Mouse (Mus musculus) hindbrain, embryonic 14.5 days (tissue): ENCODE results near the gene Esrp2. TPM values are rescaled to one million over a fixed set of nuclear protein-coding genes. Genes with fewer than 3 reads are reported as not detected.

Source experiments
- ATAC-seq: fragments of 200-750 bp; cut with Nextera tagmentation; 2 replicates; pipeline ENCODE4 v1.8.0; 2017; ENCODE audit warnings: moderate number of reproducible peaks, mild to moderate bottlenecking, moderate TSS enrichment, moderate library complexity; ENCODE audit not compliant: low FRiP score
- DNase-seq: peaks from one replicate; pipeline ENCODE4 v3.0.0-alpha.2; 2015; ENCODE audit warnings: low spot score
- H3K27ac ChIP-seq: fragments of 300-500 bp; sonication (generic); 2 replicates; pipeline ENCODE4 v1.5.1; 2014; ENCODE audit warnings: mild to moderate bottlenecking, moderate library complexity
- H3K27me3 ChIP-seq: fragments of 300-500 bp; sonication (generic); 2 replicates; pipeline ENCODE4 v1.6.1; 2014; ENCODE audit warnings: mild to moderate bottlenecking, low read length, mixed read lengths; ENCODE audit not compliant: control insufficient read depth, insufficient read depth
- H3K36me3 ChIP-seq: fragments of 300-500 bp; sonication (generic); replicated peaks from 2 replicates; pipeline ENCODE4 v1.6.1; 2014; ENCODE audit not compliant: control insufficient read depth, insufficient read depth
- H3K4me1 ChIP-seq: fragments of 300-500 bp; sonication (generic); replicated peaks from 2 replicates; pipeline ENCODE4 v1.6.1; 2014; ENCODE audit warnings: antibody characterized with exemption, low read length, mixed read lengths; ENCODE audit not compliant: control insufficient read depth, insufficient read depth
- H3K4me2 ChIP-seq: fragments of 300-500 bp; sonication (generic); replicated peaks from 2 replicates; pipeline ENCODE4 v1.6.1; 2014; ENCODE audit warnings: mild to moderate bottlenecking, moderate library complexity
- H3K4me3 ChIP-seq: fragments of 300-500 bp; sonication (generic); replicated peaks from 2 replicates; pipeline ENCODE4 v1.5.1; 2014; ENCODE audit warnings: mild to moderate bottlenecking, low read length
- H3K9ac ChIP-seq: fragments of 300-500 bp; sonication (generic); 2 replicates; pipeline ENCODE4 v1.6.1; 2014
- H3K9me3 ChIP-seq: fragments of 300-500 bp; sonication (generic); 2 replicates; pipeline ENCODE4 v1.6.1; 2016; ENCODE audit warnings: low read length; ENCODE audit not compliant: control insufficient read depth
- WGBS: fragments of 180-500 bp; shearing (Covaris S2); extraction: QIAGEN DNeasy Blood & Tissue Kit; methylation state at CpG from one replicate; pipeline ENCODE4 v1.1.7; 2014; 5-methylcytosine and 5-hydroxymethylcytosine counted together
- polyA plus RNA-seq: library from polyadenylated mRNA; unstranded; fragments of >200 nt; fragmentation: Nextera tagmentation; extraction: Ambion mirVana; gene quantifications from 2 replicates; pipeline ENCODE4 v1.2.1, GENCODE M21; 2014

The Esrp2 gene
- polyA plus RNA-seq, 1 experiment from 2014 or later, result 0.19 TPM

DNA sequence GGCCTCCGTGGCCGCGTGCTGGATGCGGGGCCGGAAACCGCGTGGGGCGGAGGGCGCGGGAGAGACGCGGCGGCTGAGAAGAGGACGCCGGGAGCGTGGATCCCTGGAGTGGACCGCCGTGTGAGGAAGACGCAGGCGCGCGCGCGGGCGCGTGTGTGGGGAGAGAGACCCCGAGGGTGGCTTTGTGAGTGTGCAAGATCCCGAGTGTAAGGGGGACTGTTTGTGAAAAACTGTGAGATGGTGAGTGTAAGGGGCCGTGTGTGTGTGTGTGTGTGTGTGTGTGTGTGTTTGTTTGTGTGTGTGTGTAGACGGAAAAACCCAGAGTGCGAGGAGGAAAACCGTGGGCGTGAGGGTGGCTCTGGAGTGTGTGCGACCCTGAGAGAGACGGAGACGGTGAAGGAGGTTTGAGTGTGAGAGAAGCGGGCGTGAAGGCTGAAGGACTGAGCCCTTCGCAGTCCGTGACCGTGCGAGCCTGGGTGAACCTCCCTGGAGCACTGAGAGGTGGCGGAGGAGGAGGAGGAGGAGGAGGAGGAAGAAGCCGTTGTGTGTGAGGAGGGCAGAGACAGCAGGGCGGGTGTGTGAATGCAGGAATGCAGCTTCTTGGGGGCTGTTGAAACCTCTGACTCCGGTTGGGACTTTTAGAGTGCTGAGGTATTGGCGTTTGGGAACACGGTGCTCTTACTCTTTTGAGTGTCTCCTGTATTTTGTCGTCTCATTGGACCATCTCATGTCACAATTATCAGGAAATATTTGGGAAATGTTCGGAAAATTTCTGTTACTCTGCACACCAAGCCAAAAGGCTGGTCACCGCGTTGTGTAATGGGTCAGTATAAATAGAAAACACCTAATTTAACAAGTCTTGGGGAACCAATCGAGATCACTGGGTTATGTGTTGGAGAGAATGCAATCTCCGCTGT lies 32.5 kb upstream of the Esrp2 start:
- peaks cover 3% of the 10 kb centered on the region; the same call in 1 of the 2 replicates for H3K36me3 ChIP-seq
- peak overlapping the region; percentile 97 for H3K27ac ChIP-seq
- peak overlapping the region; percentile 85 for H3K9ac ChIP-seq
- peaks cover 8% of the 10 kb centered on the region; the same call in 1 of the 2 replicates for H3K4me1 ChIP-seq
- peak overlapping the region; percentile 84 for H3K4me3 ChIP-seq
- WGBS, result 2% methylated on average over 53 of the region's 54 CpGs
- peak overlapping the region; percentile 78 for H3K4me2 ChIP-seq
- DNase-seq (no peak), ATAC-seq (peak; percentile 78)
- H3K9me3 ChIP-seq, result no peaks in the 10 kb centered on the region
- no peaks in the 10 kb centered on the region for H3K27me3 ChIP-seq

DNA sequence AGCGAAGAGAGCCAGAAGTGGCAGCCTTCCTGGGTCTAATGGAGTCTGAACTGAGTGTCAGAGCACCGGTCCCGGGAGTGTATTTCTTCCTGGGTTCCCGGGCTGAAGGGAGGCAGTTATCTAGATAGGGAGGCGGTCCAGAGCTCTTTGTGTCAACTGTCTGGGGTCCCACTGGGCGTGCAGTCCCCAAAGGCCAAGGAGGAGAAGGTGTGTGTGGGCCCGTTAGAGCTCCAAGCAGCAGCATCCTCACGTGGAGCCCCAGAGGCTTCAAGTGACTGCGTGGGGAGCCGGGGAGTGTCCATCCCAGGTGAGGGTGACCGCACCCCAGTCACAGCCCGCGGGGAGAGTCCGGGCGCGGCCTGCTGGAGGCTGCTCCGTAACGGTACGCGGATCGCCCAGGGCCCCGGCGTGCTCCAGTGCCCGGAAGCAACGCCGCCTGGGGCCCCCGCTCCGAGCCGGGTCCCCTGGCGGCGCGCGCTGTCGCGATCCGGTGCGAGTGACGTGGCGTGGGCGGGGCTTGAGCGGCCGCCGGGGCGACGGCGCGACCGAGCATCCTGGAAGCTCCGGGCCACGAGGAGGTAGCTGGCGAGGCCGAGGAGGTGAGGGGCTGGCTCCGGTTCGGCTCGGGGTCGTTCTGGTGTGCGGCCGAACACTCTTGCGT lies 31.7 kb upstream of the Esrp2 start, which contains the start of gene Slc7a6:
Slc7a6 (plus strand) TSS at position 502 of the 661 bp plus-strand sequence.
- peaks cover 8% of the 10 kb centered on the region; the same call in 1 of the 2 replicates for H3K4me1 ChIP-seq
- H3K4me3 ChIP-seq, result peak within 1 kb of the TSS; percentile 84
- under 1% methylated on average over 41 of the region's 59 CpGs for WGBS
- peak within 1 kb of the TSS; percentile 97 for H3K27ac ChIP-seq
- H3K9me3 ChIP-seq, result no peaks in the 10 kb centered on the region
- peak within 1 kb of the TSS; percentile 78 for H3K4me2 ChIP-seq
- H3K27me3 ChIP-seq, result no peaks in the 10 kb centered on the region
- peak; percentile 91 for ATAC-seq
- H3K9ac ChIP-seq, result peak within 1 kb of the TSS; percentile 85
- peak; percentile 84 for DNase-seq
- H3K36me3 ChIP-seq, result peaks cover 11% of the 10 kb centered on the region

DNA sequence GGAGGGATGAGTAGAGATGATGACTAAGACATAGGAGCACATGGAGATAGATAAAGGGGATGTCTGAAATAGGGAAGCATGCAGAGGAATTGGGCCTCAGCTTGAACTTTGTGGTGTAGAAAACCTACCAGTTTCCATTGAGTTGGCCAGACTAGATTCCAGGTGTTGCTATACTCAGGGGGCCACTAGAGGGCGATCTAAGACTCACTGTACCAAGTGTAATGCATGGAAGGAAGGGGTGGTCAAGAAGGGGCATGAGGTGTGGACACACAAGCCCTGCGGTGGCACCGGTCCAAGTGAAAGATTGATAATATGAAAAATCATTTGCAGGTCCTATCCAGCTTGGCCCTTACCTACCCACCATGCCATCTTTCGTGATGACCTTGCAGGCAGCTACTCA lies 28.7 kb upstream of the Esrp2 start:
- no peaks in the 10 kb centered on the region for H3K9me3 ChIP-seq
- peaks cover 42% of the 10 kb centered on the region for H3K36me3 ChIP-seq
- no peak overlapping the region for H3K27ac ChIP-seq
- peaks cover 8% of the 10 kb centered on the region; the same call in 1 of the 2 replicates for H3K4me1 ChIP-seq
- DNase-seq (peak; percentile 69), ATAC-seq (no peak)
- no peak overlapping the region for H3K4me3 ChIP-seq
- H3K27me3 ChIP-seq, result no peaks in the 10 kb centered on the region
- 52% methylated on average over 4 of the region's 4 CpGs for WGBS
- H3K4me2 ChIP-seq, result no peak overlapping the region
- H3K9ac ChIP-seq, result no peak overlapping the region

DNA sequence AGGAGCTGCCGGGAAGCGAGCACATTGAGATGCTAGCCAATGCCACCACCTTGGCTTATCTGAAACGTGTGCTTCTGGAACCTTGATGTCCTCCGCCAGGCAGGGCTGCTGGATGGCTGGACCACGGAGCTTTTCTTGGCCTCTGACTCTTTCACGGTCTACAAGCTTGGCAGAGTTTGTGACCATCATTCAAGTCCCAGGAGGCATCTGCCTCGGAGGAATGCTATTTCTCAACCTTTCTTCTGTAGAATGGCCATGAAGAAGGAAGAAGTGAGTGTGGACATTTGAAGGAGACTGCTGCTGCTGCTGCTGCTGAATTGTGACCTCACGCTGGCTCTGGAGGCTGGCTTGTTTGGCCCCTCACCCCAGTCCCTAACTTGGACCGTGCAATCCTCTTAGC lies 26.5 kb upstream of the Esrp2 start:
- H3K4me3 ChIP-seq, result no peak overlapping the region

DNA sequence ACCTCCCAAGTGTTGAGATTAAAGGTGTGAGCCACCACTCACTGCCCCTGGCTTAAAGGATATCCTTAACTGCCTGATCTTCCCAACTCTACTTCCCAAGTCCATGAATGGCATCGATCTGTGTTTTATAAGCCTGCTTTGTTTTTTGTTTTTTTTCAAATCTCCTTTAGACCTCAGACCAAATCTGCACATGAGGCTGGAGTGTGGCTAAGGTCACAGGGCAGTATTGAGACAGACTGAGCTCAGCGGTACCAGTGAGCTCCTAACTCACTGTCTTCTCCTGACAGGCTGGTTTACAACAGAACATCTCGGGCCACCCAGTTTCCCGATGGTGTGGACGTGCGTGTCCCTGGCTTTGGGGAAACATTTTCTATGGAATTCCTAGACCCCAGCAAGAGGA lies 23.1 kb upstream of the Esrp2 start:
- 95% methylated on average over 6 of the region's 6 CpGs for WGBS
- H3K36me3 ChIP-seq, result peaks cover 78% of the 10 kb centered on the region

More for the DNA sequence above, 26.5 kb upstream of the Esrp2 start:
- H3K4me1 ChIP-seq, result no peaks in the 10 kb centered on the region
- no peak overlapping the region for H3K9ac ChIP-seq
- H3K4me2 ChIP-seq, result no peak overlapping the region
- no peaks in the 10 kb centered on the region for H3K27me3 ChIP-seq
- ATAC-seq (no peak), DNase-seq (no peak)
- H3K36me3 ChIP-seq, result peaks cover 48% of the 10 kb centered on the region
- H3K9me3 ChIP-seq, result no peaks in the 10 kb centered on the region
- WGBS, result 94% methylated on average over 9 of the region's 9 CpGs
- no peak overlapping the region for H3K27ac ChIP-seq

DNA sequence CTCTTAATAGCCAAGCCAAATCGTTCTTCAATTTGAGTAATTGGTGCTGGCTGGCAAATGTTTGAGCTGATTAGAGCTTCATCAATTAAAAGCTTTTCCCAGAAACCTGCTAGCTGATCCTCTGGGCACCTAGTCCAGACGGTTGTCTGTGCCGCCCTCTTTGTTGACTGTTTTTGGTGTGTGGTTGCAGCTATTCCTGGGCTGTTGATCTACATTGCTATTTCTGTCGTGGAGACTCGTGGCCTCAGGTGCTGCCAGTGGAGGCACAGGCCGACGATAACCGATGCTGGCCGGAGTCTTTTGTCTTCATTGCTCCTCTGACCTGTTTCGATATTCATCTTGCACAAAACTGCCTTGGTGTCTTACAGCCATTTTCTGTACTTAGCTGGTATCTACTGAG lies 21.6 kb upstream of the Esrp2 start:
- Histone ChIP-seq H3K4me3 (no peak overlapping the region), H3K4me2 (no peak overlapping the region), H3K27ac (no peak overlapping the region), H3K36me3 (peaks cover 68% of the 10 kb centered on the region), H3K27me3 (no peaks in the 10 kb centered on the region), H3K9ac (no peak overlapping the region), H3K9me3 (no peaks in the 10 kb centered on the region), H3K4me1 (no peaks in the 10 kb centered on the region)
- ATAC-seq (no peak), DNase-seq (no peak)
- WGBS, result 89% methylated on average over 10 of the region's 10 CpGs

More for the DNA sequence above, 23.1 kb upstream of the Esrp2 start:
- Histone ChIP-seq H3K27ac (no peak overlapping the region), H3K9ac (no peak overlapping the region), H3K9me3 (no peaks in the 10 kb centered on the region), H3K4me1 (no peaks in the 10 kb centered on the region), H3K27me3 (no peaks in the 10 kb centered on the region), H3K4me2 (no peak overlapping the region), H3K4me3 (no peak overlapping the region)
- ATAC-seq, result no peak
- no peak for DNase-seq

DNA sequence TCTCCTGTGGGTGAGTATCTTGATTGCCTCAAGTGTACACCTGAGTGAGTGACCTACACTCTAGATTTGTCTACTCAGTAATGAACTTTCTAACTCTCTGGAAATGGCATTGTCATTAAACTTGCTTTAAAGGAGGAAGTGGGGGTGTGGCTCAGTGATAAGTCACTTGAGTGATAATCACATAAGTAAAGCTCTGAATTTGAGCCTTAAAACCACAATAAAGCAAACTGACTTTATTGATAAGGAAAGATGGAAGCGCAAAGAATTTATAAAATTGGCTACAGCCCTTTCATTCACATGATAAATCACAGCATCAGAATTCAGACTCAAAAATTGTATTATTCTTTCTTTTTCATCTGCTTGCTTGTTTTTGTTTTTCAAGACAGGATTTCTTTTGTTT lies 20.6 kb upstream of the Esrp2 start:
- WGBS, result 100% methylated on average over 1 of the region's 1 CpGs
- Histone ChIP-seq H3K4me3 (no peak overlapping the region), H3K9me3 (no peaks in the 10 kb centered on the region), H3K36me3 (peaks cover 59% of the 10 kb centered on the region), H3K4me2 (no peak overlapping the region), H3K9ac (no peak overlapping the region), H3K27ac (no peak overlapping the region), H3K27me3 (no peaks in the 10 kb centered on the region), H3K4me1 (no peaks in the 10 kb centered on the region)
- ATAC-seq (no peak), DNase-seq (no peak)

DNA sequence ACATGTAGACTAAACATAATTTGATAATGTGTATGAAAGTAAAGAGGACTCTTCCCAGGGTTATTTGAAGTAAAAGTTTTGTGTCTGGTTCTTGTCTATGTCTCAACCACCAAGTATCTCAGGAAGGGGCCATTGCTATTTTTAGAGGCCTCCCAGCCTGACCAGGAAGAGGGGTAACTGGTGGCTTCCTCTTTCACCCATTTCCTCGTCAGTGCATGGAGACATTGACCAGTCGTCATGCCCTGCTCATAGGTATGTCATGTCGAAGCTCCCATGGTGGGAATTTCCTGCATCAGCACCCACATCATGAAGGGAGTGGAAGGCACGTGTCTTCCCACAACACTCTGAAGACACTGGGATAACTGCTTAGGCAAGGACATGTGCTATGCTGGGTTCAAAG lies 16.1 kb upstream of the Esrp2 start:
- no peak overlapping the region for H3K4me3 ChIP-seq
- no peak overlapping the region for H3K27ac ChIP-seq
- no peak overlapping the region for H3K4me2 ChIP-seq
- no peaks in the 10 kb centered on the region for H3K9me3 ChIP-seq
- ATAC-seq (no peak), DNase-seq (no peak)
- WGBS, result 84% methylated on average over 4 of the region's 4 CpGs
- peaks cover 29% of the 10 kb centered on the region for H3K36me3 ChIP-seq
- no peaks in the 10 kb centered on the region for H3K27me3 ChIP-seq
- no peak overlapping the region for H3K9ac ChIP-seq
- H3K4me1 ChIP-seq, result peaks cover 9% of the 10 kb centered on the region

DNA sequence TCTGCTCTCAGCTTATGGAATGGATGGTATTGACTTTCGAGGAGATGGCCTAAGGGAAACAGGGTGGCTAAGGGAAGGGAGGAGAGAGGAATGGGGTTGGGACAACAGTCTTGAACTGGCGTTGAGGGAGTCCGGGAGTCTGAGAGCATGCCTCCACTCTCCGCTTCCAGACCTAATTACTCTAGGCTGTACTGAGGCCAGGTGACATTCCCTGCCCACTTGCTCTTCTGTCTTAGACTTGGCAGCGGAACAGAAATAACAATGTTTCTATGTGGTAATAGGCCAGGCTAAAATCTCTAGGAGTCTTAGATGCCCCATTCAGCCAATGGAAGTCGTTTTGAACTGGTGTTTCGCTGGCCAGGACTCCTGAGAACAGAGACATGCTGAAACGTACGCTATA lies 14.3 kb upstream of the Esrp2 start:
- H3K27me3 ChIP-seq, result no peaks in the 10 kb centered on the region
- peak overlapping the region; percentile 89 for H3K4me3 ChIP-seq
- no peak for ATAC-seq
- 86% methylated on average over 9 of the region's 9 CpGs for WGBS
- peaks cover 9% of the 10 kb centered on the region for H3K4me1 ChIP-seq
- no peak overlapping the region for H3K27ac ChIP-seq
- H3K9me3 ChIP-seq, result no peaks in the 10 kb centered on the region
- no peak for DNase-seq
- peak overlapping the region; percentile 82 for H3K4me2 ChIP-seq
- peaks cover 14% of the 10 kb centered on the region for H3K36me3 ChIP-seq
- peak overlapping the region; percentile 87 for H3K9ac ChIP-seq
